Mouse (Mus musculus): ENCODE measurements at regions not wholly inside any gene's neighbourhood (a gene's known extent, or its start where the extent isn't known, plus 50 kb on each side); places are given as distances from the start of the nearest gene placed in this dataset.

DNA sequence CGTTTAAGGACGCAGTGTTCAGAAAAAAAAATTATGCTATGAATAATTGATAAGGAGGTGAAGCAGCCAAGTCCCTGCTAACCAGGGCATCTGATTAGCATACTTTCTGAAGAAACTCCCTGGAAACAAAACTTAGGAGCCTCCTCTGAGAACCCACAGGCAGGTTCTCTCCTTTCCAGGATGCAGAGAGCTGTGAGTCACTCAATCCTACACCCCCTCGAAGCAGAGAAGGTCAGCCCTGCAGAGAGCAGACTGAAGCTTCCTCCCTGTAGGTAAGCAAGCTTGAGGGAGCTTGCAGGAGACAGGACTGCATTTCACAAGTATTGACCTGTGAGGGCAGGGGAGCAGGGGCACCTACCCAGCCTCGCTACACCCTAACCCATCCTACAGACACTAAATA lies 83.7 kb upstream of the L3mbtl4 start:
- no peak for TF ChIP-seq POLR2A (IDR thresholded peaks at IDR 0.05; ENCODE audit: low read depth, low read length)
- TF ChIP-seq CTCF (IDR thresholded peaks at IDR 0.05; ENCODE audit: borderline replicate concordance, insufficient read depth, low read length): no peak

DNA sequence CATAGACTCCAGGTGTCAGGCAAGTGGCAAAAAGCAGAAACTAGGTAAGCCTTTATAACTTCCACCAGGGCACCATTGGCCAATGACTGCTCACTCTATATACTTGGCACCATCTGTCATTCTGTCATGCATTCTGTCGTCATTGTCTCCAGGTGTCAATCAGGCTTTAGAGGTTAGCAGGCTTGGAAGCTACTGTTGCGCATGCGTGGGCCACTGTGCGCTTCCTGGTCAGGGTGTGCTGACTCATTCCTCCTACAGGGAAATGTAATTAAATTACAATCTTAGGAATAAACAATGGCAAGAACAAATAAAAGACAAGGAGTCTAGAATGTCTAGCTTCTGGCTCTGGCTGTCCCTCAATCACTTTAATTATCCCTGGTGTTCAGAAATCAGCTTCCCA lies 68.1 kb upstream of the L3mbtl4 start:
- Histone ChIP-seq H3K4me1 (ENCODE audit: control insufficient read depth, insufficient read depth, low read length) (no peaks in the 10 kb centered on the region), H3K27ac (ENCODE audit: insufficient read depth, low read length) (no peak overlapping the region), H3K4me3 (ENCODE audit: insufficient read depth, low read length) (no peak overlapping the region)
- no peak for TF ChIP-seq POLR2A (IDR thresholded peaks at IDR 0.05; ENCODE audit: low read depth, low read length)
- no peak for TF ChIP-seq CTCF (IDR thresholded peaks at IDR 0.05; ENCODE audit: borderline replicate concordance, insufficient read depth, low read length)

More for the DNA sequence above, 83.7 kb upstream of the L3mbtl4 start:
- Histone ChIP-seq H3K27ac (ENCODE audit: insufficient read depth, low read length) (no peak overlapping the region), H3K4me1 (ENCODE audit: control insufficient read depth, insufficient read depth, low read length) (no peaks in the 10 kb centered on the region), H3K4me3 (ENCODE audit: insufficient read depth, low read length) (no peak overlapping the region)

DNA sequence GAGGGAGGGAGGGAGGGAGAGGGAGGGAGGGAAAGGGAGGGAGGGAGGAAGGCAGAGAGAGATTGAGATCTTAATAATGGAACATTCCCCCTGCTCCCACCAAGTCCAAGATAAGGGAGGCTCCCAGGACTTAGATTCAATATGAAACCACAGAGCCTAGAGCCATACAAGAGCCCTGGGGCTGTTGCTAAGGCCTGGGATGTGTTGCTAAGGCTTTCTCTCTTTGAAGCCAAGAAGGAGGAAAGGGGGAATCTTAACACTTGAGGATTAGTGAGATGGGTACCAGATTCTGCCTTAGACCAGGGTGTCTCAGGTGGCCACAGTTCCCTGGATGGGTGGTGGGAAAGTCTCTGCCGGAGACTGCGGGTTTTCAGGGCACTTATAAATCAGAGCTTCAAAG lies 64.8 kb upstream of the L3mbtl4 start:
- Histone ChIP-seq H3K4me1 (ENCODE audit: control insufficient read depth, insufficient read depth, low read length) (no peaks in the 10 kb centered on the region), H3K27ac (ENCODE audit: insufficient read depth, low read length) (no peak overlapping the region), H3K4me3 (ENCODE audit: insufficient read depth, low read length) (no peak overlapping the region)
- no peak for TF ChIP-seq CTCF (IDR thresholded peaks at IDR 0.05; ENCODE audit: borderline replicate concordance, insufficient read depth, low read length)
- TF ChIP-seq POLR2A (IDR thresholded peaks at IDR 0.05; ENCODE audit: low read depth, low read length): no peak

DNA sequence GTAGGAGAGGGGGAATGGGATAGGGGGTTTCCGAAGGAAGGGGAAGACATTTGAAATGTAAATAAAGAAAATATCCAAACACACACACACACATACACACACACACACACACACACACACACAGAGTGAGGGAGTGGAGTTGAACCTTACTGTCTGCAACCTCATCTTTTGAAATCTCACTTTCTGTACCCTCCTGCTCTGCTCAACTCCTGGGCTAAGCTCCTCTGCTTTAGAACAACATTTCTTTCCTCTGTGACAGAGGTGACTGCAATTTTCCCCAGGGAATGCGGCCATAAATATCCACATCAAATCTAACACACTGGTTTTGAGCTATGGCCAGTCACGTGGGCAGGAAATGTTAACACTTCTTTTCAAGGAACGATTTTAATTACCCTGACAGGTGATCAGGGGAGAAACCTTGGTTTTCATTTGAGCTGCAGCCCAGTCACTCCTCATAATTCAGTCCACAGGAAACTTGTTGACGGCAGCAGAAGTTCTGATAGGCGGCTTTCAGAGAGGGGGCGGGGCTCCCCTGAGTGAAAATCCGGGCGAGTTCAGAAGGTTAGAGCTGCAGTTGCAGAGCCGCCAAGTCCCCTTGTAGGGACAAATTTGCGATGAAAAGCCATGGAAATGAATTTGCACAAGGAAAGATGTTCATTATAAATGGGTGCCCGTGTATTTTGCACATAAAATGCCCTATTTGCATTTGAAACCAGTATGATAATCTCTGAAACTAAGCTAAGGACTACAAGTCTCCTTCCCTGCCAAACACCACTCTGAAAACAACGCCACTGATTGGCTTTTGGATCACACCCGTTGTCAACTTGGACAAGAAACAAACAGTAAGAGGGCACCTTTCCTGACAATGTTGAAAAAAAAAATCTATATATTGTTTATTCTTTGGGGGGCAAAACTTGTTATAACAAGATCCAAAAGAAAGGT lies 63.0 kb upstream of the L3mbtl4 start:
- H3K4me3 ChIP-seq (ENCODE audit: insufficient read depth, low read length): no peak overlapping the region
- H3K4me1 ChIP-seq (ENCODE audit: control insufficient read depth, insufficient read depth, low read length): no peaks in the 10 kb centered on the region
- TF ChIP-seq CTCF (IDR thresholded peaks at IDR 0.05; ENCODE audit: borderline replicate concordance, insufficient read depth, low read length): no peak
- TF ChIP-seq POLR2A (IDR thresholded peaks at IDR 0.05; ENCODE audit: low read depth, low read length): no peak
- no peak overlapping the region for H3K27ac ChIP-seq (ENCODE audit: insufficient read depth, low read length)

DNA sequence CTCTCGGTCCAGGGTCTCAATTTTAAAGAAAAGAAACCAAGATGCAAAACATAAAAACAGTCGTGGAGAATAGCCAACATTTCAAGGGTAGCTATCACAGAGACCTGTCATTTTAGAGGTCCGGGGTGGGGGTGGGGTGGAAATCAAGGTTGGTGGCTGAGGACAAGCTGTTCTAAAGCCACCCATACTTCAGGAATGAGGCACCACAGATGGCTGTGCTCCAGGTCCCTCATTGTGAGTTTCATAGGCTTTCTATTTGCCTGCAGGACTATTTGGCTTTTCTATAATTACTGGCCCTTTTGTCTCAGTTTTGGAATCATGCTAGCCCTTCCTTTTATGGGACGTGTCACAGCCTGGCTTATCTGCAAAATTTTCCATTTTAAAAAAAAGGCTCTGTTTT lies 55.4 kb upstream of the L3mbtl4 start:
- Histone ChIP-seq H3K4me3 (ENCODE audit: insufficient read depth, low read length) (no peak overlapping the region), H3K27ac (ENCODE audit: insufficient read depth, low read length) (no peak overlapping the region), H3K4me1 (ENCODE audit: control insufficient read depth, insufficient read depth, low read length) (no peaks in the 10 kb centered on the region)
- TF ChIP-seq CTCF (IDR thresholded peaks at IDR 0.05; ENCODE audit: borderline replicate concordance, insufficient read depth, low read length) (no peak), POLR2A (IDR thresholded peaks at IDR 0.05; ENCODE audit: low read depth, low read length) (no peak)

DNA sequence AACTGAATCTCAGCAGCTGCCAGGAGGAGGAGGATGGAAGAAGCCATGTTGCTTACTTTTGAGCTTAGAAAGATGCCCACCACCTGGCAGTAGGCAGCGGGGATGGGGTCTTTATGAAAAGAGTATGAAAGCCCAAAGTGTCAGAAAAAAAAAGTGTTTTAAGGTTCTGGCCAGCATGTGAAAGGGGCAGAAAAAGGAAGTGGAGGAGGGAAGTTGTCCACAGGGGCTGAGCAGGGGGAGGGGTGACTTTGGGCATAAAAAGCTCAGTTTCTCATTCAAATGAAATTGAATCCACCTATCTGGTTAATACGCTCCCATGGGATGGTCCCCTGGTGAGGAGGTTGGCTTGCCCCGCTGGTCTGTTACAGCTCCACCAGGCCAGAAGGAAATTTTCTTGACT lies 50.4 kb upstream of the L3mbtl4 start:
- no peaks in the 10 kb centered on the region for H3K4me1 ChIP-seq (ENCODE audit: control insufficient read depth, insufficient read depth, low read length)
- H3K4me3 ChIP-seq (ENCODE audit: insufficient read depth, low read length): no peak overlapping the region
- TF ChIP-seq POLR2A (IDR thresholded peaks at IDR 0.05; ENCODE audit: low read depth, low read length) (no peak), CTCF (IDR thresholded peaks at IDR 0.05; ENCODE audit: borderline replicate concordance, insufficient read depth, low read length) (no peak)
- no peak overlapping the region for H3K27ac ChIP-seq (ENCODE audit: insufficient read depth, low read length)
